ENCODE assay signal across 8 mouse cellular contexts in genomic region chr3:89393605-89394004, GRCm38 (mm10). TPM values are rescaled to one million over a fixed set of nuclear protein-coding genes. Genes with fewer than 3 reads are reported as not detected.
A peak's percentile ranks its signal among the peaks of the same experiment; 100 is the strongest.
DNase-seq lines count a peak whose midpoint lies in the region; ATAC-seq lines count a peak whose summit lies in the region.

No protein-coding gene starts in this region.

- peak; percentile 99 to 100 for DNase-seq in adrenal gland, adult (ENCODE audit: inconsistent age in 2 of 2, low spot score in 1 of 2)
- peak; percentile 98 for DNase-seq in embryo, embryonic 10 days (ENCODE audit: low spot score)
- DNase-seq in gastrocnemius, adult 8-10 months (ENCODE audit: low spot score in 2 of 2) = peak; percentile 99
- DNase-seq in induced T-regulatory cell, adult 2 months (ENCODE audit: low read depth) = peak; percentile 95
- peak; percentile 78 to 96 for DNase-seq in left cerebral cortex, adult 8-10 months (ENCODE audit: low spot score in 2 of 2)
- DNase-seq in right cerebral cortex, adult 18-20 months = peak; percentile 97
- DNase-seq in urinary bladder, postnatal 10 days (ENCODE audit: low spot score) = peak; percentile 98

- peak; percentile 73 for ATAC-seq in megakaryocyte, adult 5-6 weeks (ENCODE audit: poor library complexity, severe bottlenecking)

RNA-seq across cellular contexts. Expression of gene Zbtb7b, which starts 1.0 kb away (rescaled TPM):
- 10 to 100 TPM; 24.0 to 29.5 (median 27.7) TPM for total RNA-seq in gastrocnemius, adult 8-10 months (2022)
- 10 to 100 TPM; 11.3 to 20.3 (median 15.8) TPM for total RNA-seq in left cerebral cortex, adult 8-10 months (2022)
- 38.9 and 41.1 TPM in 2 replicates for total RNA-seq in megakaryocyte, adult 5-6 weeks (2015)
- total RNA-seq in megakaryocyte, adult 5-6 weeks (2017) = 63.8 and 71.3 TPM in 2 replicates

RNA-seq across cellular contexts. Expression of gene Lenep, which starts 9.0 kb away (rescaled TPM):
- total RNA-seq in gastrocnemius, adult 8-10 months (2022) = 1 to 10 TPM in 1 of 4 experiments, not detected in 3; 2.8 TPM
- total RNA-seq in left cerebral cortex, adult 8-10 months (2022) = 1 to 10 TPM; 3.9 to 5.8 (median 4.4) TPM
- total RNA-seq in megakaryocyte, adult 5-6 weeks (2015) = 1.6 and 2.3 TPM in 2 replicates
- total RNA-seq in megakaryocyte, adult 5-6 weeks (2017) = 0.37 and 0.44 TPM in 2 replicates

RNA-seq across cellular contexts. Expression of gene Flad1, which starts 18.1 kb away (rescaled TPM):
- 10 to 100 TPM; 37.8 to 46.1 (median 41.6) TPM for total RNA-seq in gastrocnemius, adult 8-10 months (2022)
- total RNA-seq in left cerebral cortex, adult 8-10 months (2022) = 10 to 100 TPM; 30.8 to 39.9 (median 35.6) TPM
- total RNA-seq in megakaryocyte, adult 5-6 weeks (2015) = 9.7 and 11.6 TPM in 2 replicates
- total RNA-seq in megakaryocyte, adult 5-6 weeks (2017) = 10.8 and 11.8 TPM in 2 replicates

RNA-seq across cellular contexts. Expression of gene Cks1b, which starts 24.6 kb away (rescaled TPM):
- total RNA-seq in gastrocnemius, adult 8-10 months (2022) = 1 to 10 TPM; 2.3 to 3.4 (median 2.6) TPM
- total RNA-seq in left cerebral cortex, adult 8-10 months (2022) = 1 to 10 TPM; 2.4 to 3.5 (median 2.8) TPM
- 157 and 174 TPM in 2 replicates for total RNA-seq in megakaryocyte, adult 5-6 weeks (2015)
- total RNA-seq in megakaryocyte, adult 5-6 weeks (2017) = 126 and 134 TPM in 2 replicates

RNA-seq across cellular contexts. Expression of gene Shc1, which starts 24.6 kb away (rescaled TPM):
- 10 to 100 TPM; 14.1 to 20.6 (median 17.7) TPM for total RNA-seq in gastrocnemius, adult 8-10 months (2022)
- total RNA-seq in left cerebral cortex, adult 8-10 months (2022) = 10 to 100 TPM; 15.1 to 18.7 (median 17.3) TPM
- total RNA-seq in megakaryocyte, adult 5-6 weeks (2015) = 42.9 and 51.6 TPM in 2 replicates
- 52.4 and 55.1 TPM in 2 replicates for total RNA-seq in megakaryocyte, adult 5-6 weeks (2017)

Comparison
In these comparisons a context has a peak if more than half of its experiments do, and no peak if none do; other contexts are left out.
1. Peak in every context shown above with its lines: DNase-seq and ATAC-seq.